Mouse (Mus musculus) megakaryocyte, embryonic 14.5 days (primary cell): ENCODE results near the gene Cit.

Source experiments
- FLI1 ChIP-seq: IDR thresholded peaks from 2 replicates; pipeline ENCODE4 v1.6.1; 2012; ENCODE audit warnings: low read length, inconsistent platforms, mixed read lengths
- GATA1 ChIP-seq: IDR thresholded peaks from 3 replicates; pipeline ENCODE4 v1.6.1; 2012; ENCODE audit warnings: mixed read lengths, low read length, inconsistent platforms, borderline replicate concordance

- TF ChIP-seq GATA1 (no peak), FLI1 (no peak)
Measured at GRCm38 (mm10) chr5:115861991-115862390, 16.9 kb downstream of the Cit start.
